Mouse (Mus musculus) frontal cortex, postnatal 14 days (tissue): ENCODE measurements around the gene Flnc.
"Not testable (repeated sequence)": the region's sequence is repeated elsewhere in the genome, so short reads cannot be mapped to it uniquely, and the experiment has no call there.

Source experiments
- DNase-seq, 2 experiments: peaks; one replicate each; pipeline ENCODE4 v3.0.0; 2022; ENCODE audit warnings: low spot score in 2 of 2

The Flnc gene

GRCm38 (mm10) chr6:29433038-29433803, at the start of gene Flnc:
Flnc (plus strand) TSS chr6:29433256.
- DNase-seq = no peak

GRCm38 (mm10) chr6:29388052-29388518, 45.0 kb upstream of the Flnc start, which contains the start of gene Opn1sw:
Opn1sw (minus strand) TSS chr6:29388468.
- no peak for DNase-seq

- peak; percentile 76 for DNase-seq
Observed at GRCm38 (mm10) chr6:29388606-29389080, 44.4 kb upstream of the Flnc start.

- DNase-seq = no peak
Observed at GRCm38 (mm10) chr6:29389425-29389824, 43.6 kb upstream of the Flnc start.

- not testable (repeated sequence) for DNase-seq
Observed at GRCm38 (mm10) chr6:29390500-29390899, 42.6 kb upstream of the Flnc start.

- not testable (repeated sequence) for DNase-seq
Observed at GRCm38 (mm10) chr6:29391241-29391640, 41.8 kb upstream of the Flnc start.

- DNase-seq = no peak
Observed at GRCm38 (mm10) chr6:29391802-29392201, 41.3 kb upstream of the Flnc start.

- DNase-seq = no peak
Observed at GRCm38 (mm10) chr6:29394286-29394685, 38.8 kb upstream of the Flnc start.

GRCm38 (mm10) chr6:29395910-29396713, 36.9 kb upstream of the Flnc start, which contains the start of gene Ccdc136:
Ccdc136 (plus strand) TSS chr6:29396309.
- DNase-seq = peak; percentile 52 to 63

GRCm38 (mm10) chr6:29396714-29397540, 36.1 kb upstream of the Flnc start:
- DNase-seq = peak in 1 of 2 experiments; percentile 14

- peak in 1 of 2 experiments; percentile 18 for DNase-seq
Observed at GRCm38 (mm10) chr6:29397575-29397974, 35.5 kb upstream of the Flnc start.

- no peak for DNase-seq
Observed at GRCm38 (mm10) chr6:29399851-29400250, 33.2 kb upstream of the Flnc start.

- no peak for DNase-seq
Observed at GRCm38 (mm10) chr6:29402693-29403342, 30.2 kb upstream of the Flnc start.

- DNase-seq = no peak
Observed at GRCm38 (mm10) chr6:29406412-29406811, 26.6 kb upstream of the Flnc start.

GRCm38 (mm10) chr6:29415446-29415845, 17.6 kb upstream of the Flnc start:
- DNase-seq = no peak

- no peak for DNase-seq
Observed at GRCm38 (mm10) chr6:29420596-29420995, 12.5 kb upstream of the Flnc start.

- no peak for DNase-seq
Observed at GRCm38 (mm10) chr6:29425118-29425517, 7.9 kb upstream of the Flnc start.

GRCm38 (mm10) chr6:29426331-29426730, 6.7 kb upstream of the Flnc start:
- no peak for DNase-seq

GRCm38 (mm10) chr6:29428171-29428570, 4.9 kb upstream of the Flnc start:
- DNase-seq = no peak

GRCm38 (mm10) chr6:29430681-29431420, 2.2 kb upstream of the Flnc start:
- no peak for DNase-seq
